ENCODE assay signal across 8 mouse cellular contexts in the genomic region with DNA sequence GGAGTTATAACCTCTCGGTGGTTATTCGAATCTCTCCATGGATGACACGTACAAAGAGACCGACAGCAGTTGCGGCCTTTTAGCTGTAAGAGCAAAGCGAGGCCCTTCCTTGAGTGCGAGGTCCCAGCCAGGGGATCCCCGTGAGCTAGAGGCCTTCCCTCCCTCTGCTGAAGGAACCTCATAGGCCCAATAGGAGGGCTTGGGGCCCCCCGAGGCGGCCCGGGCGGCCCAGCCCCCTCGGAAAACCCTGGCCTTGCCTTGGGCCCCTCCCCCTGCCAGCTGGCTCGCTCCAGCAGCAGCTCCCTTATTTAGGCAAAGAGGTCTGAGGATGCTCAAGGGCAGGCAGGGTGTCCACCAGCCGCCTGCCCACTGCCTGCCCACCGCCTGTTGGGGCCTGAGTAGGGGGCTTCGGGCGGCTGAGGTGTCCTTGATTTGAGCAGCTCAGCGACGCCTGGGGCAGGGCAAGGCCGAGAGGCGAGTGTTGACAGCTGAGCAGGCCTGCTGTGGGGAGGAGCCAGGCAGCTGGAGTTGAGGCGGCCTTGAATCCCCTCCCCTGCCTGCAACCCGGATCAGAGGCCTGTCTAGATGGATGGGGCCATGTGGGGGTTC. TPM values are rescaled to one million over a fixed set of nuclear protein-coding genes. Genes with fewer than 3 reads are reported as not detected.
A peak's percentile ranks its signal among the peaks of the same experiment; 100 is the strongest.
DNase-seq lines count a peak whose midpoint lies in the region; ATAC-seq and TF ChIP-seq lines count a peak whose summit lies in the region.

No protein-coding gene starts in this region.

- 0 out of 2 replicates have a peak overlapping the region, but pooled peaks have one; percentile 52 for H3K9ac ChIP-seq in kidney, postnatal 0 days (ENCODE audit: low read depth, low read length)
- peak overlapping the region; percentile 80 for H3K9ac ChIP-seq in forebrain, embryonic 16.5 days (replicated peaks; ENCODE audit: low read depth, low read length)
- H3K9ac ChIP-seq in intestine, embryonic 14.5 days (ENCODE audit: low read length), result peak overlapping the region; percentile 74

- peak; percentile 75 for ATAC-seq in kidney, postnatal 0 days (replicated peaks; ENCODE audit: low FRiP score, low read depth)
- ATAC-seq in forebrain, embryonic 16.5 days, result peak; percentile 37
- peak; percentile 71 for ATAC-seq in intestine, embryonic 14.5 days (replicated peaks; ENCODE audit: low FRiP score, low TSS enrichment, low read depth)
- no peak for ATAC-seq in monocyte, adult 5-6 weeks (replicated peaks; ENCODE audit: insufficient number of reproducible peaks, low FRiP score, low TSS enrichment, poor library complexity, severe bottlenecking)

- TF ChIP-seq CTCF in kidney, postnatal 0 days (IDR thresholded peaks at IDR 0.05; ENCODE audit: low read depth), result no peak

- no peaks in the 10 kb centered on the region for H3K36me3 ChIP-seq in kidney, postnatal 0 days (ENCODE audit: insufficient read depth, low read length)
- H3K36me3 ChIP-seq in forebrain, embryonic 16.5 days (ENCODE audit: control insufficient read depth, insufficient read depth), result no peaks in the 10 kb centered on the region
- H3K36me3 ChIP-seq in intestine, embryonic 14.5 days (ENCODE audit: control insufficient read depth, insufficient read depth, low read length), result no peaks in the 10 kb centered on the region

- WGBS in kidney, postnatal 0 days, result 4% methylated on average over 24 of the region's 24 CpGs
- 2% methylated on average over 24 of the region's 24 CpGs for WGBS in forebrain, embryonic 16.5 days
- 2% methylated on average over 24 of the region's 24 CpGs for WGBS in intestine, embryonic 14.5 days

- peak; percentile 91 for DNase-seq in kidney, postnatal 0 days (ENCODE audit: low spot score)
- no peak for DNase-seq in kidney, adult 18-20 months
- peak; percentile 65 to 83 for DNase-seq in adrenal gland, postnatal 36 days
- peak; percentile 88 for DNase-seq in intestine, embryonic 14.5 days (ENCODE audit: low spot score)
- peak; percentile 27 for DNase-seq in naive thymus-derived CD4-positive, alpha-beta T cell, adult 2 months (ENCODE audit: low read depth)
- DNase-seq in natural killer cell, adult 2 months (ENCODE audit: low spot score in 2 of 2), result no peak

- no peaks in the 10 kb centered on the region for H3K9me3 ChIP-seq in kidney, postnatal 0 days (replicated peaks; ENCODE audit: low read length)
- H3K9me3 ChIP-seq in forebrain, embryonic 16.5 days (ENCODE audit: control insufficient read depth, low read length), result no peaks in the 10 kb centered on the region
- H3K9me3 ChIP-seq in intestine, embryonic 14.5 days (ENCODE audit: control insufficient read depth, low read length), result no peaks in the 10 kb centered on the region

- peak overlapping the region; percentile 91 for H3K4me2 ChIP-seq in kidney, postnatal 0 days (ENCODE audit: low read length)
- peak overlapping the region; percentile 87 for H3K4me2 ChIP-seq in forebrain, embryonic 16.5 days (ENCODE audit: low read length)
- peak overlapping the region; percentile 90 for H3K4me2 ChIP-seq in intestine, embryonic 14.5 days (ENCODE audit: low read length)

- peak overlapping the region; percentile 68 for H3K4me3 ChIP-seq in kidney, postnatal 0 days (replicated peaks; ENCODE audit: low read depth, low read length)
- peak overlapping the region; percentile 68 for H3K4me3 ChIP-seq in forebrain, embryonic 16.5 days (replicated peaks; ENCODE audit: low read length)
- peak overlapping the region; percentile 68 for H3K4me3 ChIP-seq in intestine, embryonic 14.5 days (ENCODE audit: low read depth, low read length)

- peaks cover 9% of the 10 kb centered on the region for H3K4me1 ChIP-seq in kidney, postnatal 0 days (replicated peaks; ENCODE audit: insufficient read depth, low read length)
- H3K4me1 ChIP-seq in forebrain, embryonic 16.5 days (replicated peaks; ENCODE audit: control insufficient read depth, insufficient read depth, low read length), result peaks cover 36% of the 10 kb centered on the region
- H3K4me1 ChIP-seq in intestine, embryonic 14.5 days (replicated peaks; ENCODE audit: control insufficient read depth, insufficient read depth, low read length), result peaks cover 46% of the 10 kb centered on the region

- peak overlapping the region; percentile 70 for H3K27ac ChIP-seq in kidney, postnatal 0 days
- H3K27ac ChIP-seq in forebrain, embryonic 16.5 days (ENCODE audit: low read length), result peak overlapping the region; percentile 83
- peak overlapping the region; percentile 92 for H3K27ac ChIP-seq in intestine, embryonic 14.5 days (ENCODE audit: low read depth)

- H3K27me3 ChIP-seq in kidney, postnatal 0 days (ENCODE audit: insufficient read depth, low read length), result no peaks in the 10 kb centered on the region
- H3K27me3 ChIP-seq in forebrain, embryonic 16.5 days (replicated peaks; ENCODE audit: control insufficient read depth, insufficient read depth, low read length), result 0 out of 2 replicates have a peak, but pooled peaks cover 2% of the 10 kb centered on the region
- H3K27me3 ChIP-seq in intestine, embryonic 14.5 days (replicated peaks; ENCODE audit: control insufficient read depth, insufficient read depth, low read length), result peaks cover 2% of the 10 kb centered on the region; the same call in 1 of the 2 replicates

RNA-seq across cellular contexts. Expression of a gene that starts 1.0 kb away (rescaled TPM):
- 3.9 and 4.4 TPM in 2 replicates for polyA plus RNA-seq in kidney, postnatal 0 days (2015; fragmentation: Nextera tagmentation; extraction: Ambion mirVana)
- total RNA-seq in adrenal gland, postnatal 36 days (2021), result 10 to 100 TPM; 14.4 to 14.7 TPM
- polyA plus RNA-seq in forebrain, embryonic 16.5 days (2015; fragmentation: Nextera tagmentation; extraction: Ambion mirVana), result 4.7 and 6.2 TPM in 2 replicates
- polyA plus RNA-seq in intestine, embryonic 14.5 days (2014; fragmentation: Nextera tagmentation; extraction: Ambion mirVana), result 9.0 and 11.2 TPM in 2 replicates
- 0.53 TPM in 1 of 3 replicates, not detected in the others for total RNA-seq in monocyte, adult 5-6 weeks (2017)

RNA-seq across cellular contexts. Expression of a gene that starts 12.3 kb away (rescaled TPM):
- polyA plus RNA-seq in kidney, postnatal 0 days (2015; fragmentation: Nextera tagmentation; extraction: Ambion mirVana), result 12.8 and 14.0 TPM in 2 replicates
- 10 to 100 TPM in 1 of 2 experiments, 1 to 10 TPM in 1; 7.1 to 14.2 TPM for total RNA-seq in adrenal gland, postnatal 36 days (2021)
- 7.5 and 9.9 TPM in 2 replicates for polyA plus RNA-seq in forebrain, embryonic 16.5 days (2015; fragmentation: Nextera tagmentation; extraction: Ambion mirVana)
- polyA plus RNA-seq in intestine, embryonic 14.5 days (2014; fragmentation: Nextera tagmentation; extraction: Ambion mirVana), result 6.6 and 6.8 TPM in 2 replicates
- 0.29 TPM in 1 of 3 replicates, not detected in the others for total RNA-seq in monocyte, adult 5-6 weeks (2017)

RNA-seq across cellular contexts. Expression of a gene that starts 39.6 kb away (rescaled TPM):
- polyA plus RNA-seq in kidney, postnatal 0 days (2015; fragmentation: Nextera tagmentation; extraction: Ambion mirVana), result 0.59 and 0.60 TPM in 2 replicates
- total RNA-seq in adrenal gland, postnatal 36 days (2021), result 1 to 10 TPM in 1 of 2 experiments, under 1 TPM in 1; 0.99 to 1.6 TPM
- 1.8 and 1.9 TPM in 2 replicates for polyA plus RNA-seq in forebrain, embryonic 16.5 days (2015; fragmentation: Nextera tagmentation; extraction: Ambion mirVana)
- polyA plus RNA-seq in intestine, embryonic 14.5 days (2014; fragmentation: Nextera tagmentation; extraction: Ambion mirVana), result 0.66 and 1.0 TPM in 2 replicates
- total RNA-seq in monocyte, adult 5-6 weeks (2017), result 0.11 to 0.87 TPM in 2 of 3 replicates, not detected in the other

RNA-seq across cellular contexts. Expression of a gene that starts 41.1 kb away (rescaled TPM):
- polyA plus RNA-seq in kidney, postnatal 0 days (2015; fragmentation: Nextera tagmentation; extraction: Ambion mirVana), result 48.6 and 51.7 TPM in 2 replicates
- total RNA-seq in adrenal gland, postnatal 36 days (2021), result 10 to 100 TPM; 66.8 to 76.5 TPM
- 46.1 and 58.1 TPM in 2 replicates for polyA plus RNA-seq in forebrain, embryonic 16.5 days (2015; fragmentation: Nextera tagmentation; extraction: Ambion mirVana)
- polyA plus RNA-seq in intestine, embryonic 14.5 days (2014; fragmentation: Nextera tagmentation; extraction: Ambion mirVana), result 56.4 and 64.0 TPM in 2 replicates
- total RNA-seq in monocyte, adult 5-6 weeks (2017), result 4.5 to 7.6 TPM (median 5.2 TPM) in 3 replicates

Comparison
In these comparisons a context has a peak if more than half of its experiments do, and no peak if none do; other contexts are left out.
1. DNase-seq: peak in kidney, postnatal 0 days (single experiment), adrenal gland, postnatal 36 days (2 of 2), intestine, embryonic 14.5 days (single experiment) and naive thymus-derived CD4-positive, alpha-beta T cell, adult 2 months (single experiment); none in kidney, adult 18-20 months (single experiment) and natural killer cell, adult 2 months (0 of 2).
2. Peak in every context shown above with its lines, with median percentiles within 50 percentile points of each other: H3K27ac ChIP-seq, H3K4me2 ChIP-seq, H3K4me3 ChIP-seq and H3K9ac ChIP-seq.